Mouse (Mus musculus): ENCODE measurements around the gene Tmem120b.

The Tmem120b gene

GRCm38 (mm10) chr5:123090560-123091306 is 22.5 kb downstream of the Tmem120b start:
- peak; percentile 64 for DNase-seq (ENCODE audit: low read depth, low spot score)

- DNase-seq (ENCODE audit: low read depth, low spot score): no peak
Observed at GRCm38 (mm10) chr5:123093077-123093633, 24.9 kb downstream of the Tmem120b start.

GRCm38 (mm10) chr5:123094238-123094991 is 26.2 kb downstream of the Tmem120b start:
- no peak for DNase-seq (ENCODE audit: low read depth, low spot score)

GRCm38 (mm10) chr5:123096299-123096698 is 28.1 kb downstream of the Tmem120b start:
- no peak for DNase-seq (ENCODE audit: low read depth, low spot score)

DNA sequence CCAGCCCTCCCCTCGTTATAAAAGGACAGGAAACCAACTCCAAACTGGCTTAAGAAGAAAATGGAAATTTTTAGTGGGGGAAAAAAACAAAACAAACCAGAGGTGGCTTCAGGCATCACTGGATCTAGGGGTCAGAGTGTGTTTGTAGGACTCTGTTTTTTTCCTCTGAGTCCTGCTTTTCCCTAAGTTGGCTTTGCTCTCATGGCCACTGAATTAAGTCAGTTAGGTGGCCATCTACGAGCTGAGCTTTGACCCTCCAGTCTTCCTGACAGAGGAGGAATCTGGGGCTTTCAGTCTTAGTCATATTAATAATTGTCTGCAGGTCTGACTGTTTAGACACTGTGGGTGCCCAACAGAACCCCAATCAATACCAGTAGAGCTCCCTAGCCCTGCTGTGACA is 30.3 kb downstream of the Tmem120b start:
- no peak for DNase-seq (ENCODE audit: low read depth, low spot score)

DNA sequence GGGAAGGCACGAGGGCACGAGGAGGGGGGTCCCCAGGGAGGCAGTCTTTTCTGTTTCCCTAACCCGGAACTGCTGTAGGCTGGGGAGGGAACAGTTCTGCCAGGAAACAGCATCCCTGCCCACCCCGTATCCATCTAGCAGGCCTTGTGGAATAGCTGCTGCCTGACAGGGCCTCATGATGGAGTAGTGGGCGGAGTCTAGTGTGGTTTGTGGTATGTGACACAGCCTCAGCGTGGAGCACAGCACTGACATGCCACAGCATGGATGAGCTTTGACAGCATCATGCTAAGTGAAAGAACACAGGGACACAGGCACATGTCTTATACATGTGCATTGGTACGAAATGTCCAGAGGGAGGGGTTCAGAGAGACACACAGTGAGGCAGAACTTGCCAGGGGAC is 34.2 kb downstream of the Tmem120b start:
- DNase-seq (ENCODE audit: low read depth, low spot score): no peak

DNA sequence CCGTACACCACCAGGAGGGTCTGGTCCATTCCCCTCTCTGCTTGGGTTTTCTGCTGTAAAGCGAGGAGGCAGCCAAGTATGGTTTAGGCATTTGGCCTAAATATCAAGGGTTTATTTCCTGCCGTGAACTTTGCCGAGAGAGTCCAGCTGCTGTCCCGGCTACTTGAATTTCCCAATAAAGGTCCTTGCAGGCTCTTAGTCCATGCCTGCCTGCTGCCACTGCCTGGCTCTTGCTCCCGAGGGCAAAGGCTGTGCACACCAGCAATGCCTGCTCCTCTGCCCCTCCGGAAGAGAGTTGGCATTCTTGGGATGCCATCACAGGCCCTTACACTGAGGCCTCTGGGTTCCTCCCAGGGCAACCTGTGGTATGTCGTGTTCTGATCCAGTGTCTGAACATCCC is 35.3 kb downstream of the Tmem120b start:
- no peak for DNase-seq (ENCODE audit: low read depth, low spot score)

DNA sequence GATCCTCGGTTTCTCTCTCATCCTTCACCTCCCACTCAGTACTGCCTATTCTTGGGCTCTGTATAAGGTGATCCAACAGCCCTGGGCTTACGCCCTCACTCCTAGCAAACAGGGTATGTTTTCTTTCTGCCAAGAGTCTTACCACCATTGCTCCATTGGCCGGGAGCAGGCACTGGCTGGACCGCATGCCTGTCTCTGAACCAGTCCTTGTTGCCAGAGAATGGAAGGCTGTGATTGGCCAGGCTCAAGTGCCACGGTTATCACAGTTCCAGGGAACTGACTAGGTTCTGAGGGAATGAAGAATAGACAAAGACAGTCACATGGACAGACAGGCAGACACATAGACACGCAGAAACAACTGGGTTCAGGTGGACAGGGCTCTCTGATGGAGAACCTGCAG is 36.6 kb downstream of the Tmem120b start:
- no peak for DNase-seq (ENCODE audit: low read depth, low spot score)

DNA sequence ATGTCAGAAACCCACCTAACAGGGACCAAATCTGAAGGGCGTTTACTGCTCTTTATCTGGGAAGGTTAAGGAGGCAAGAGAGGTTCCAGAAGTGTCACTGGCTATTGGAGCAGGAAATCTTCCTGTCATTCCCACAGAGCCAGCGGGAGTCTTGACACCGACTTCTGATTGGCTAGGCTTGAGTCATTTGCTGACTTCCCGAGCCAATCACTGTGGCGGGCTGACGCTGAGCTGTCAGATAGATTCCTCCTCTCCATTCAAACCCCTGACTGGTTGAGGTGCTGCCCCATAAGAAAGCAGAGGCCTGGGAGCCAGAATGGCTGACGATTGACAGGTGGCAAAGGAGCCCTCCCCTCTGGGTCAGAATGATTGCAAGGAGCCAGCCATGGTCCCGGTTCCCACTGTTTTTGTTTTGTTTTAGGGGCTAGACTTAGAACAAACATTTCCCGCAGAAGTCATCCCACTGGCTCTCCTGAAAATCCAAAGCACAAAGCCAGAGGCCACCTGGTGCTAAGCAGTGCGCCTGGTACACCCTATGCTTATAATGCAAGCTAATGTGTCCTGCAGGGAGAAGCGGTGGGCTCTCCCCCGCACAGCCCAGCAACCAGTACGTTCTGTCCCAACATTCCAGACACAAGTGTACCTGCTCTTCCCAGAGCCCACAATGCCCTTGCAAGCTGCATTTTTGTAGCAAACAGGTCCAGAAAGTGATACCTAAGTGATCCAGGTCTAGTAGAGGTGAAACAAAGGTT is 41.4 kb downstream of the Tmem120b start:
- DNase-seq (ENCODE audit: low read depth, low spot score): peak; percentile 27

DNA sequence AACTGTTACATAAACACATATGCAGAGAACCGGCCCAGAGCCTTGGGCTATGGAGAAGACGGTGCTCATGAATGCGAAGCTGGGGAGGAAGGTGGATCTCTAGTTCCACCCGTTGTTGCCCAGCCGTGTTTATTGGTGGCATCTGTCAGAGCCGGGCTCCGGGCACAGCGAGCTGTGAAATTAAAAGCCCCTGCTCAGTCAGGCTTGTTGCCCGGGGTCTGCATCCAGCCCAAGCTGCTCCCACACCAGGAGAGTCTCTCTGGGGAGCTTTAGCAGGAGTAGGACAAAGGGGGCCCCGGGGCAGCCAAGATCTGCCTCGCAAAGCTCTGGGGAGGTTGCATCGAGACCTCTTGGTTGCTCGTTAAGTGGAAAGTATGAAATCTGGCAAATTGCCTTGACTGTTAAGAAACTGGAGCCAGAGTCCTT is 42.1 kb downstream of the Tmem120b start:
- no peak for DNase-seq (ENCODE audit: low read depth, low spot score)

- no peak for DNase-seq (ENCODE audit: low read depth, low spot score)
Observed at GRCm38 (mm10) chr5:123114109-123114508, 45.9 kb downstream of the Tmem120b start.

DNA sequence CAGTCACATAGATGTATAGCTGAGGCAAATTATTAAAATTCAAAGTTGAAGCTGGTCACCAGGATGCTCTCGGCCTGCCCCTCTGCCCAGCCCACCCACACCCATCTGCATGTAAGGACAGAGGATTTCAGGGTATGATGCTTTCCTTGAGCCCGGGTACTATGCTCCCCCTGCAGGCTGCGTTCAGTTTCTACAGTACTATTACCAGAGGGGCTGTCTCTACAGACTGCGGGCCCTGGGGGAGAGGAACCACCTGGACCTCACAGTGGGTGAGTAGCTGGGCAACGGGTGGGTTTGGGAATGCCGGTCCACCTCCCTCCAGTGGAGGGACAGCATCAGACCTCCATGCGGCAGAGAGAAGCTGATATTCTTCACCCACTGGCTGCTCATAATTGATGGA is 46.7 kb downstream of the Tmem120b start:
- DNase-seq (ENCODE audit: low read depth, low spot score): peak; percentile 56

GRCm38 (mm10) chr5:123116080-123116479 is 47.9 kb downstream of the Tmem120b start:
- DNase-seq (ENCODE audit: low read depth, low spot score): no peak

DNA sequence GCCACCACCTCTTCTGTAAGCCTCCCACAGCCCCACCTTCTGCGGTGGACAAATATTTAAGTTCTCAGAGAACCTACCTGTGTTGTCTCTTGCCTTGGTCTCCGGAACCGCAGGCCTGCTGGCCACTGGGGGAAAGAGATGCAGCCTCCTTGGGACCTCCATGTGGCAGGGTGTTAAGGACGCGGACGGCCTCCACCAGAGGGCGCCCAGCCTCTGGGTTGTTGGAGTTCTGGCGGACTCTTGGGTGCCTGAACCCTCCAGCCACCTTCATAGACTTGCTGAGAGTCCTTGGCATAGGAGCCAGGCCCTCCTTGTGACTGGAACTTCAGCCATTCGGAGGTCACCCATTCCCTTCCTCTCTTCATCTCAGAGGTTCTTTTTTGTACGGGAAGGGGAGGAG is 49.0 kb downstream of the Tmem120b start:
- DNase-seq (ENCODE audit: low read depth, low spot score): peak; percentile 75

- no peak for DNase-seq (ENCODE audit: low read depth, low spot score)
Observed at GRCm38 (mm10) chr5:123117773-123118172, 49.6 kb downstream of the Tmem120b start.

DNA sequence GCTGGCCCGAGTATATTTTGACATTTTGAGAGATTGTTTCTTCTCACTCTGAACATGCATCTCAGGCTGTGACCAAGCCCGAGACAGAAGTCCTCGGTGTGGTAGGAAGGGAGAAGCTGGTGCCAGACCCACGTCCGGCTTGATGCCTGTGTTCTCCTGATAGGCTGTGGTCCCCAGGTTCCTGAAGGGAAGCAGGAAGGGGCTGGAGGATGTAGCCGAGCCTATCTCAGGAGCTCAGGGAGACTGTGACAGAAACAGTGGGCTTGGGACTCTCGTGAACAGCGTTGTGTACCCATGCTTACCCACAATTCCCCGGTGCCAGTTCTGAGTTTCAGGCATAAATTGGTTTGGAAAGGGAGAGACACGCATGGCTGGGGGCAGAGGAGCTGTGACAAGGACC is 50.6 kb downstream of the Tmem120b start:
- DNase-seq (ENCODE audit: low read depth, low spot score): no peak

- DNase-seq (ENCODE audit: low read depth, low spot score): peak; percentile 59
Observed at GRCm38 (mm10) chr5:123120624-123121215, 52.5 kb downstream of the Tmem120b start.

DNA sequence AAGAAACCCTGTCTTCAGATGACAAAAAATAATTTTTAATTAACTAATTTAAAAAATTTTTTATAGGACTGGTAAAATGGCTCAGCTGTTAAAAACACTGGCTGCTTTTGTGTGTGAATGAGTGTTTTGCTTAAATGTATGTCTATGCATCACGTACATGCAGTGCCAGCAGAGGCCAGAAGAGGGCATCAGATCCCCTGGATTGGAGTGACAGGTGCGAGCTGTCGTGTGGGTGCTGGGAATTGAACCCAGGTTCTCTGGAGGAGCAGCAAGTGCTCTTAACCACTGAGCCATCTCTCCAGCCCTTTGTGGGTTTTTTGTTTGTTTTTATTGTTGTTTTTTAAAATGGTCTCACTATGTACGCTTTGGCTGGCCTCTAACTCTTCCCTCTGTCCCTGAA is 54.0 kb downstream of the Tmem120b start:
- DNase-seq (ENCODE audit: low read depth, low spot score): peak; percentile 74

GRCm38 (mm10) chr5:123125105-123125504 is 56.9 kb downstream of the Tmem120b start:
- DNase-seq (ENCODE audit: low read depth, low spot score): no peak

GRCm38 (mm10) chr5:123125638-123126406 is 57.6 kb downstream of the Tmem120b start:
- DNase-seq (ENCODE audit: low read depth, low spot score): no peak

DNA sequence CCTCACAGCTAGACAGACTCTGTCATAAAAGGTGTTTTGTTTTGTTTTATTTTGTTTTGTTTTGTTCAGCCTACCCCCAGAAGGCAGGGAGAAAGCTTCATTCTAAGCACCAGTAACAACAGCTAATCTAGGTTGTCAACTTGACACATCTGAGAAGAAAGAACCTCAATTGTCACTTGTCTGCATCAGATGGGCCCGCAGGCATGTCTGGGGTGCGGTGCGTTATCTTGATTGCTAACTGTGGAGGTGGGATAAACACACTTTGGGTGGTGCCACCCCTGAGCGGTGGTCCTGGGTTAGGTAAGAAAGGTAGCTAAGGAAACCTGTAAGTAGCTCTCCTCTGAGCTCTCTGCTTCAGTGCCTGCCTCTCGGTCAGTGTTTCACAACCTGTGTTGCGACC is 58.8 kb downstream of the Tmem120b start:
- no peak for DNase-seq (ENCODE audit: low read depth, low spot score)

Data from ES-CJ7 (cell line).